Mouse (Mus musculus): Measurements from ENCODE around the gene Fcer1g.

Fcer1g gene

DNA sequence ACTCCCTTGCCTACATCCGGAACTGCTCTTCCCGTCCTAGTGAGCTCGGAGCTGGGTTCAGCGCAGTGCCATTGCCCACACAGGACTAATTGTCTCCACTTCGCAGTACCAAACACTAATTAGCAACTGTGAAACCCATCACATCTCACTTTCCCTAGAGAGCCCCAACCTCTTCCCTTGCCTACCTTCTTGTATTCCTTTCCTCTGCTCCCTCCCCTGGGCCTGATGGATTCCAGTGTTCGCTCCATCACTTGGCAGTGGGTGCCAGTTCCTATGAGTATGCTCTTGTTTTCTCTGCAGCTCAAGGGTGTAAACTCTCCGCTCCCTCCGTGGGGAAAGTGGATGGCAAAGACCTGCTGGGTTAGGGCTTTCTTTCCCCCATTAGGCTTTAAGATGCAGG lies 48.5 kb downstream of the Fcer1g start:
- DNase-seq (ENCODE audit: low spot score) = no peak

DNA sequence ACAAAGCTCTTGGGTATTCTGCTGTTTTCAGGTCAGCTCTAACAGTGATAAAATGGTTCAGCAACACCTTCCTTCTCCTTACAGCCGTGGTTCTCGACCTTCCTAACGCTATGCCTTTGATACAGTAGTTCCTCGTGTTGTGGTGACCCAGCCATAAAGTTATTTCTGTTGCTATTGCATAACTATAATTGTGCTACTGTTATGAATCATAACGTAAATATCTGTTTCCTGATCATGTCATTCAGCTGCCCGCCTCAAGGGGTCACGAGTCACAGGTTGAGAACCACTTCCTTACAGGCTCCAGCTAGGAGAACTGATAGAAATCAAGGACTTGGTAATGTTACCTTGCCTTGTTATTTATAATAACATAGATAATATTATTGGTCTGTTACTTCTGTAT lies 49.9 kb downstream of the Fcer1g start:
- peak; percentile 51 for DNase-seq (ENCODE audit: low spot score)

DNA sequence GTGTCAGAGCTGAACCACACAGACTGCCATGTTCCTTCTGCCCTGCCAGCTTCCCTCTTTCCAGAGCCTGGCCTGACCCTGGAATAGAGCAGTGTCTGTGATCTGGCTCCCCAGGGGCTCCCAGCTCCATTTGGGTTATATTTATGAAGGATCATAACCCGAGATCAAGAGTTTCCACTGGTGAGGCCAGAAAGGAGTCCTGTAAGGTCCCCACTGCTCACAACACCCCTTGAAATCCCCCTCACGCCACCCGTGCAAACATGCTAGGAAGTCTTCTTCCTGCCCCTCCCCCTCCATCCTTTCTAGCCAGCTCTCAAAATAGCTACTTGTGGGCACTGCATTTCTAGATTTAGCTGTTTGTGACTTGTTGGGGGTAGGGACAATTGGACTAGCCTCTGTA lies 50.5 kb downstream of the Fcer1g start:
- no peak for DNase-seq (ENCODE audit: low spot score)

DNA sequence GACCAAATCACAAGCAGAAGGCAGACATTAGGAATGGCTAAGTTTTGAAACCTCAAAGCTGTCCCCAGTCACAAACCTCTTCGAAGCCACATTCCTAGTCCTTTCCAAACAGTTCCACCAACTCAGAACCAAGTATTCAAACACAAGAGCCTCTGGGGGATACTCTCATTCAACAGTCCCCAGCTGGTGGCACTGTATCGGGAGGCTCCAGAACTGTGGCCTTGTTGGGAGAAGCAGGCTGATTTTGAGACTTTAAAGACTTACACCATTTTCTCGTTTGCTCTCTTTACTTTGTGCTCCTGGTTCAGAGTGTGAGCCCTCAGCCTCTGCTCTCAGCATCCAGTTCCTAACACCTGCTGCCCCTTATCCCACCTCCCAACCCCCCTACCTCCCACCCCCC lies 51.1 kb downstream of the Fcer1g start:
- DNase-seq (ENCODE audit: low spot score) = no peak

Data from urinary bladder, postnatal 25 days (tissue).